Comparison of ENCODE assay signal across 27 mouse cellular contexts in the genomic region with DNA sequence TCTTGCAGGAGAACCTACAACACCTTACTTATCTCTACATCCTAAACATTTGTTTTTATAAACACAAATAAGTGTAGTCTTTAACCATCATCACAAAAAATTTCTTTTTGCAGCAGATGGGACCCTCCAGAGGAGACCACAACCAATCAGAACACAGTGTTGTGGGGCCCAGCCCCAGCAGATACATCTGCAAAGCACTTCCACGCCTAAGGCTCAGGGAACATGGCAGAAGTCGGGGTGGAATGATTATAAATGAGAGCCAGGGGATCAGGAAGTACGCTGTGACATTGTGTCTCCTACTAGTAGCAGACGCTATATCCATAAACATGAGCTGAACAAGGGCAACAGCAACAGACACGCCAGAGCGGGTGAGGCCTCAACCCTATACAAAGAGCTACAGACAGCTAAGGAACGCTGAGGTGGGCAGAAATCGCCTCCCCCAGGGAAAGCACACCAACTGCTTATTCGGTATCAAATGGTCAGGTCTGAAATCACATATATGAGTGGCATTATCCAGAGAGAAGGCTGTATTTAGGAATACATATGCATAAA.
DNase-seq lines count a peak whose midpoint lies in the region; ATAC-seq lines count a peak whose summit lies in the region.
"Had no signal": no experiment of that assay in that cellular context is flagged by ENCODE, and none has a peak within 500 bp of the region (broad histone marks: within the 10 kb centered on the region; RNA-seq: fewer than 3 reads in every experiment).

No protein-coding gene starts in this region.

- no peaks in the 10 kb centered on the region for H3K9me3 ChIP-seq in hindbrain, embryonic 13.5 days
- H3K9me3 ChIP-seq in hindbrain, embryonic 10.5 days, result no peaks in the 10 kb centered on the region
- no peaks in the 10 kb centered on the region for H3K9me3 ChIP-seq in midbrain, embryonic 13.5 days
- no peaks in the 10 kb centered on the region for H3K9me3 ChIP-seq in midbrain, embryonic 15.5 days
- H3K9me3 ChIP-seq in neural tube, embryonic 12.5 days, result no peaks in the 10 kb centered on the region
- no peaks in the 10 kb centered on the region for H3K9me3 ChIP-seq in neural tube, embryonic 15.5 days (replicated peaks)
- H3K9me3 ChIP-seq: embryonic facial prominence, embryonic 10.5 days; embryonic facial prominence, embryonic 13.5 days; forebrain, embryonic 12.5 days; forebrain, embryonic 15.5 days; heart, embryonic 15.5 days; hindbrain, embryonic 15.5 days had no signal

- ATAC-seq in hindbrain, embryonic 13.5 days (ENCODE audit: low FRiP score), result 0 out of 2 replicates have a peak, but pooled peaks have one; percentile 59
- ATAC-seq in midbrain, embryonic 13.5 days, result peak; percentile 50; the same call in 1 of the 2 replicates
- ATAC-seq in midbrain, embryonic 15.5 days (replicated peaks), result no peak
- peak; percentile 33; the same call in 1 of the 2 replicates for ATAC-seq in neural tube, embryonic 12.5 days (ENCODE audit: low FRiP score, low read depth)
- no peak for ATAC-seq in neural tube, embryonic 15.5 days (ENCODE audit: low FRiP score)
- ATAC-seq: activated CD4-positive, CD25-positive, alpha-beta regulatory T cell, adult 4 months; CD4-positive, CD25-positive, alpha-beta regulatory T cell, adult 4 months; forebrain, embryonic 15.5 days had no signal

- H3K4me2 ChIP-seq in hindbrain, embryonic 13.5 days, result no peak overlapping the region
- H3K4me2 ChIP-seq in midbrain, embryonic 13.5 days (replicated peaks), result no peak overlapping the region
- H3K4me2 ChIP-seq in midbrain, embryonic 15.5 days, result no peak overlapping the region
- no peak overlapping the region for H3K4me2 ChIP-seq in neural tube, embryonic 12.5 days (replicated peaks)
- H3K4me2 ChIP-seq in neural tube, embryonic 15.5 days, result no peak overlapping the region
- H3K4me2 ChIP-seq: embryonic facial prominence, embryonic 13.5 days; forebrain, embryonic 12.5 days; forebrain, embryonic 15.5 days; heart, embryonic 12.5 days; heart, embryonic 15.5 days; hindbrain, embryonic 15.5 days had no signal

- no peak overlapping the region for H3K27ac ChIP-seq in hindbrain, embryonic 13.5 days
- no peak overlapping the region for H3K27ac ChIP-seq in hindbrain, embryonic 10.5 days
- no peak overlapping the region for H3K27ac ChIP-seq in midbrain, embryonic 13.5 days
- H3K27ac ChIP-seq in midbrain, embryonic 15.5 days, result no peak overlapping the region
- H3K27ac ChIP-seq in neural tube, embryonic 12.5 days, result no peak overlapping the region
- no peak overlapping the region for H3K27ac ChIP-seq in neural tube, embryonic 15.5 days (replicated peaks)
- H3K27ac ChIP-seq: embryonic facial prominence, embryonic 10.5 days; embryonic facial prominence, embryonic 13.5 days; forebrain, embryonic 12.5 days; forebrain, embryonic 15.5 days; heart, embryonic 15.5 days; hindbrain, embryonic 15.5 days had no signal

- WGBS in hindbrain, embryonic 13.5 days, result 50% methylated on average over 9 of the region's 9 CpGs
- 77% methylated on average over 9 of the region's 9 CpGs for WGBS in hindbrain, embryonic 10.5 days
- WGBS in midbrain, embryonic 13.5 days, result 56% methylated on average over 9 of the region's 9 CpGs
- WGBS in midbrain, embryonic 15.5 days, result 49% methylated on average over 9 of the region's 9 CpGs
- WGBS in neural tube, embryonic 12.5 days, result 67% methylated on average over 9 of the region's 9 CpGs
- 58% methylated on average over 9 of the region's 9 CpGs for WGBS in neural tube, embryonic 15.5 days

- DNase-seq in hindbrain, embryonic 10.5 days (ENCODE audit: low spot score), result no peak
- DNase-seq: adrenal gland, adult 8-10 months; adrenal gland, postnatal 25 days; cerebellum, adult 11-12 months; cerebellum, adult 8-10 months; cerebellum, postnatal 10 days; cerebellum, postnatal 36 days; embryo, embryonic 11 days; gastrocnemius, postnatal 25 days; heart, adult 18-20 months; heart, postnatal 10 days; heart, postnatal 36 days had no signal

- no peak overlapping the region for H3K9ac ChIP-seq in hindbrain, embryonic 13.5 days
- H3K9ac ChIP-seq in midbrain, embryonic 13.5 days (replicated peaks), result no peak overlapping the region
- H3K9ac ChIP-seq in midbrain, embryonic 15.5 days, result no peak overlapping the region
- no peak overlapping the region for H3K9ac ChIP-seq in neural tube, embryonic 12.5 days
- no peak overlapping the region for H3K9ac ChIP-seq in neural tube, embryonic 15.5 days (replicated peaks)
- H3K9ac ChIP-seq: embryonic facial prominence, embryonic 13.5 days; forebrain, embryonic 12.5 days; forebrain, embryonic 15.5 days; heart, embryonic 12.5 days; heart, embryonic 15.5 days; hindbrain, embryonic 15.5 days had no signal

- peaks cover 4% of the 10 kb centered on the region; the same call in 1 of the 2 replicates for H3K4me1 ChIP-seq in hindbrain, embryonic 13.5 days (replicated peaks)
- no peaks in the 10 kb centered on the region for H3K4me1 ChIP-seq in hindbrain, embryonic 10.5 days (replicated peaks)
- no peaks in the 10 kb centered on the region for H3K4me1 ChIP-seq in midbrain, embryonic 13.5 days (replicated peaks)
- no peaks in the 10 kb centered on the region for H3K4me1 ChIP-seq in midbrain, embryonic 15.5 days
- no peaks in the 10 kb centered on the region for H3K4me1 ChIP-seq in neural tube, embryonic 12.5 days
- H3K4me1 ChIP-seq in neural tube, embryonic 15.5 days, result no peaks in the 10 kb centered on the region
- H3K4me1 ChIP-seq: embryonic facial prominence, embryonic 10.5 days; embryonic facial prominence, embryonic 13.5 days; forebrain, embryonic 12.5 days; forebrain, embryonic 15.5 days; heart, embryonic 12.5 days; heart, embryonic 15.5 days; hindbrain, embryonic 15.5 days had no signal

- H3K36me3 ChIP-seq in hindbrain, embryonic 13.5 days, result no peaks in the 10 kb centered on the region
- no peaks in the 10 kb centered on the region for H3K36me3 ChIP-seq in hindbrain, embryonic 10.5 days
- H3K36me3 ChIP-seq in midbrain, embryonic 13.5 days, result no peaks in the 10 kb centered on the region
- H3K36me3 ChIP-seq in midbrain, embryonic 15.5 days (replicated peaks), result no peaks in the 10 kb centered on the region
- no peaks in the 10 kb centered on the region for H3K36me3 ChIP-seq in neural tube, embryonic 12.5 days
- H3K36me3 ChIP-seq in neural tube, embryonic 15.5 days, result no peaks in the 10 kb centered on the region
- H3K36me3 ChIP-seq: embryonic facial prominence, embryonic 10.5 days; embryonic facial prominence, embryonic 13.5 days; forebrain, embryonic 12.5 days; forebrain, embryonic 15.5 days; heart, embryonic 12.5 days; heart, embryonic 15.5 days; hindbrain, embryonic 15.5 days had no signal

- no peak overlapping the region for H3K4me3 ChIP-seq in hindbrain, embryonic 13.5 days
- no peak overlapping the region for H3K4me3 ChIP-seq in hindbrain, embryonic 10.5 days
- H3K4me3 ChIP-seq in midbrain, embryonic 13.5 days (replicated peaks), result no peak overlapping the region
- no peak overlapping the region for H3K4me3 ChIP-seq in midbrain, embryonic 15.5 days
- no peak overlapping the region for H3K4me3 ChIP-seq in neural tube, embryonic 12.5 days
- no peak overlapping the region for H3K4me3 ChIP-seq in neural tube, embryonic 15.5 days (replicated peaks)
- H3K4me3 ChIP-seq: embryonic facial prominence, embryonic 10.5 days; embryonic facial prominence, embryonic 13.5 days; erythroblast, embryonic 14.5 days; forebrain, embryonic 12.5 days; forebrain, embryonic 15.5 days; heart, embryonic 12.5 days; heart, embryonic 15.5 days; hindbrain, embryonic 15.5 days had no signal

- H3K27me3 ChIP-seq in hindbrain, embryonic 13.5 days, result no peaks in the 10 kb centered on the region
- no peaks in the 10 kb centered on the region for H3K27me3 ChIP-seq in hindbrain, embryonic 10.5 days (ENCODE audit: insufficient read depth, poor library complexity, severe bottlenecking)
- no peaks in the 10 kb centered on the region for H3K27me3 ChIP-seq in midbrain, embryonic 13.5 days
- H3K27me3 ChIP-seq in midbrain, embryonic 15.5 days (replicated peaks), result no peaks in the 10 kb centered on the region
- H3K27me3 ChIP-seq in neural tube, embryonic 12.5 days (replicated peaks), result no peaks in the 10 kb centered on the region
- no peaks in the 10 kb centered on the region for H3K27me3 ChIP-seq in neural tube, embryonic 15.5 days (replicated peaks)
- H3K27me3 ChIP-seq: embryonic facial prominence, embryonic 13.5 days; forebrain, embryonic 12.5 days; forebrain, embryonic 15.5 days; heart, embryonic 12.5 days; heart, embryonic 15.5 days; hindbrain, embryonic 15.5 days had no signal

Comparison
In these comparisons a context has a peak if more than half of its experiments do, and no peak if none do; other contexts are left out.
1. ATAC-seq: peak in hindbrain, embryonic 13.5 days (single experiment), midbrain, embryonic 13.5 days (single experiment) and neural tube, embryonic 12.5 days (single experiment); none in midbrain, embryonic 15.5 days (single experiment) and neural tube, embryonic 15.5 days (single experiment).